Mouse (Mus musculus) intestine, postnatal 0 days (tissue): ENCODE results near the gene Pcbp2. TPM values are rescaled to one million over a fixed set of nuclear protein-coding genes. Genes with fewer than 3 reads are reported as not detected.

ENCODE experiments used
- ATAC-seq: fragments of 200-750 bp; cut with Nextera tagmentation; 2 replicates; pipeline ENCODE4 v1.8.0; 2017; ENCODE audit warnings: mild to moderate bottlenecking, moderate TSS enrichment, moderate library complexity
- H3K27ac ChIP-seq: fragments of 300-500 bp; sonication (generic); 2 replicates; pipeline ENCODE4 v1.5.1; 2014; ENCODE audit warnings: mild to moderate bottlenecking, low read depth, low read length, moderate library complexity
- H3K27me3 ChIP-seq: fragments of 300-500 bp; sonication (generic); replicated peaks from 2 replicates; pipeline ENCODE4 v1.6.1; 2014; ENCODE audit warnings: low read length, mixed read lengths; ENCODE audit not compliant: control insufficient read depth, insufficient read depth
- H3K36me3 ChIP-seq: fragments of 300-500 bp; sonication (generic); 2 replicates; pipeline ENCODE4 v1.6.1; 2014; ENCODE audit warnings: mild to moderate bottlenecking, moderate library complexity; ENCODE audit not compliant: control insufficient read depth, insufficient read depth
- H3K4me1 ChIP-seq: fragments of 300-500 bp; sonication (generic); replicated peaks from 2 replicates; pipeline ENCODE4 v1.6.1; 2014; ENCODE audit warnings: antibody characterized with exemption, low read length, mixed read lengths; ENCODE audit not compliant: control insufficient read depth, insufficient read depth
- H3K4me2 ChIP-seq: fragments of 300-500 bp; sonication (generic); replicated peaks from 2 replicates; pipeline ENCODE4 v1.6.1; 2014; ENCODE audit warnings: low read depth, mild to moderate bottlenecking, moderate library complexity
- H3K4me3 ChIP-seq: fragments of 300-500 bp; sonication (generic); 2 replicates; pipeline ENCODE4 v1.5.1; 2014; ENCODE audit warnings: low read depth, low read length
- H3K9ac ChIP-seq: fragments of 300-500 bp; sonication (generic); 2 replicates; pipeline ENCODE4 v1.6.1; 2014; ENCODE audit warnings: mild to moderate bottlenecking, low read depth, low read length
- H3K9me3 ChIP-seq: fragments of 300-500 bp; sonication (generic); 2 replicates; pipeline ENCODE4 v1.6.1; 2016; ENCODE audit warnings: mixed run types; ENCODE audit not compliant: control insufficient read depth
- CTCF ChIP-seq: sonication (generic); IDR thresholded peaks from 2 replicates; pipeline ENCODE4 v1.5.1; 2016; ENCODE audit warnings: low read depth, mild to moderate bottlenecking, control low read depth, antibody characterized with exemption, moderate library complexity
- WGBS: fragments of 180-500 bp; shearing (Covaris S2); extraction: QIAGEN DNeasy Blood & Tissue Kit; methylation state at CpG from one replicate; pipeline ENCODE4 v1.1.7; 2014; 5-methylcytosine and 5-hydroxymethylcytosine counted together
- polyA plus RNA-seq: library from polyadenylated mRNA; unstranded; fragments of >200 nt; fragmentation: Nextera tagmentation; extraction: Ambion mirVana; gene quantifications from 2 replicates; pipeline ENCODE4 v1.2.1, GENCODE M21; 2015

Pcbp2 gene
- polyA plus RNA-seq, 1 experiment from 2014 or later: 109 TPM

GRCm38 (mm10) chr15:102507561-102507960, 37.2 kb downstream of the Pcbp2 start:
- TF ChIP-seq CTCF: no peak
- no peaks in the 10 kb centered on the region for H3K4me1 ChIP-seq
- peaks cover 15% of the 10 kb centered on the region for H3K36me3 ChIP-seq
- no peak overlapping the region for H3K4me3 ChIP-seq
- H3K9me3 ChIP-seq: no peaks in the 10 kb centered on the region
- no peak for ATAC-seq
- H3K27ac ChIP-seq: no peak overlapping the region
- no peak overlapping the region for H3K4me2 ChIP-seq
- no peaks in the 10 kb centered on the region for H3K27me3 ChIP-seq
- no peak overlapping the region for H3K9ac ChIP-seq

- no peaks in the 10 kb centered on the region for H3K9me3 ChIP-seq
- WGBS: 84% methylated on average over 3 of the region's 3 CpGs
- no peak for TF ChIP-seq CTCF
- peaks cover 7% of the 10 kb centered on the region for H3K36me3 ChIP-seq
- H3K4me3 ChIP-seq: no peak overlapping the region
- no peak overlapping the region for H3K9ac ChIP-seq
- H3K4me1 ChIP-seq: no peaks in the 10 kb centered on the region
- ATAC-seq: no peak
- no peak overlapping the region for H3K27ac ChIP-seq
- no peaks in the 10 kb centered on the region for H3K27me3 ChIP-seq
- no peak overlapping the region for H3K4me2 ChIP-seq
These were observed 38.0 kb downstream of the Pcbp2 start for GRCm38 (mm10) chr15:102508336-102508735.

DNA sequence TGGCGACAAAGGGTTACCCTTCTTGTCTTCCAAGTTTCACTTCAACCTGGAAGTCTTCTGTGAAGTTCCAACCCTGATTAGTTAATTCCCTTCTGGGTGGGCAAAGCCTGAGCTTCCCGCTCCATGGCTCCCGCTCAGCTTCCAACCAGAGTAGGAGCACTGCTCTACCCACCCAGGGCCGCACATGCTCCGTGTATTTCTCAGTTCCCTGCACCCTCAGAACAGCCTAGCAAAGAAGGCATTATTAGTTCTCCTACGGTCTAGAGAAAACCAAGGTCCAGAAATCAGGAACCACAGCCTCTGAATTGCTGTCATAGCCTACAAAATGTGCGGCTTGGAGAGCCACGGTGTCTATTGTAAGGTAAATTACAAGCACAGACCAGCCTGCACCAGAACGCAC, 39.8 kb downstream of the Pcbp2 start:
- H3K9ac ChIP-seq: peak overlapping the region; percentile 41
- H3K36me3 ChIP-seq: no peaks in the 10 kb centered on the region; the same call in 1 of the 2 replicates
- H3K4me1 ChIP-seq: no peaks in the 10 kb centered on the region
- ATAC-seq: peak; percentile 17; the same call in 1 of the 2 replicates
- H3K27ac ChIP-seq: peak overlapping the region; percentile 15; the same call in 1 of the 2 replicates
- no peaks in the 10 kb centered on the region for H3K27me3 ChIP-seq
- TF ChIP-seq CTCF: no peak
- peak overlapping the region; percentile 62 for H3K4me3 ChIP-seq
- H3K4me2 ChIP-seq: peak overlapping the region; percentile 96
- no peaks in the 10 kb centered on the region for H3K9me3 ChIP-seq
- WGBS: 8% methylated on average over 9 of the region's 9 CpGs

DNA sequence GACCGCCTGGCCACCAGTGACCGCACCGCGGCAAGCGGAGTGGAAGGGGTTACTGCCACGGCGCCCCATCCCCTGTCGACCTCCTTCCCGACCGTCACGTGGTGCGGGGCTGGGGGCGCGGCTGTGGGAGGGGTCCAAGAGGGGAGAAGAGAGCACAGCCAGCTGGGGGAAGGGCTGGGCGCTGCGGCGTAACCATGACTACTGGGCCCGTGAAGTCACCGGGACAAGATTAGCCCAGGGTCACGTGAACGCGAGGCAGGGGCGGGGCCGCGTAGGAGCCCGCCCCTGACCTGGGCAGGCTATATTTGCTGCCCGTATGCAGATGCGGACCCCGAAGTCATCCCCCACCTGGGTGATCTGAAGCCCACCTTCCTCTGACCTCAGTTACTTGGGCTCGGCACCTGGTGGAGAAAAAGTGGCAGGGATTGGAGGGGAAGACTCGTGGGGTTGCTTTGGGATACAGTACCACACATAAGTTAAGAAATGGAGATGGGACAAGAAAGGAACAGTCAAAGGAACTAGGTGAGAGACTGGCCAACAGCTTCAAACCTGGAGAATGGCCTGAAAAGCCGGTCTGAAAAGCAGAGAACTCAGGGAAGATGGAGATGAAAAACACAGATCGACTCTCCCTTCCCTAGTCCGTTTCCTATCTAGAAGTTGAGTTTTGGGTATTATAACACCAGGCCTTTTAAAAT, 40.4 kb downstream of the Pcbp2 start:
- WGBS: 3% methylated on average over 34 of the region's 34 CpGs
- Histone ChIP-seq H3K4me3 (peak overlapping the region; percentile 62), H3K4me1 (no peaks in the 10 kb centered on the region), H3K9me3 (no peaks in the 10 kb centered on the region), H3K27me3 (no peaks in the 10 kb centered on the region), H3K36me3 (no peaks in the 10 kb centered on the region), H3K4me2 (peak overlapping the region; percentile 96), H3K27ac (peak overlapping the region; percentile 16; the same call in 1 of the 2 replicates), H3K9ac (peak overlapping the region; percentile 41)
- peak; percentile 82 for ATAC-seq
- no peak for TF ChIP-seq CTCF

- H3K9ac ChIP-seq: no peak overlapping the region
- no peaks in the 10 kb centered on the region for H3K27me3 ChIP-seq
- no peaks in the 10 kb centered on the region for H3K36me3 ChIP-seq
- no peak overlapping the region for H3K4me3 ChIP-seq
- H3K4me2 ChIP-seq: peak overlapping the region; percentile 96
- ATAC-seq: no peak
- no peaks in the 10 kb centered on the region for H3K9me3 ChIP-seq
- 0 out of 2 replicates have a peak overlapping the region, but pooled peaks have one; percentile 29 for H3K27ac ChIP-seq
- WGBS: 36% methylated on average over 6 of the region's 6 CpGs
- H3K4me1 ChIP-seq: no peaks in the 10 kb centered on the region
- TF ChIP-seq CTCF: no peak
These were observed 41.0 kb downstream of the Pcbp2 start for GRCm38 (mm10) chr15:102511285-102511833.

GRCm38 (mm10) chr15:102512010-102512409, 41.7 kb downstream of the Pcbp2 start:
- H3K4me1 ChIP-seq: no peaks in the 10 kb centered on the region
- WGBS: 57% methylated on average over 5 of the region's 5 CpGs
- H3K27ac ChIP-seq: no peak overlapping the region
- no peaks in the 10 kb centered on the region for H3K36me3 ChIP-seq
- H3K4me2 ChIP-seq: no peak overlapping the region
- H3K27me3 ChIP-seq: no peaks in the 10 kb centered on the region
- no peak overlapping the region for H3K9ac ChIP-seq
- no peaks in the 10 kb centered on the region for H3K9me3 ChIP-seq
- ATAC-seq: no peak
- no peak for TF ChIP-seq CTCF
- no peak overlapping the region for H3K4me3 ChIP-seq
